Mouse (Mus musculus) central nervous system, embryonic 11.5 days (tissue): ENCODE data around the gene Olfr748. TPM values are rescaled to one million over a fixed set of nuclear protein-coding genes. Genes with fewer than 3 reads are reported as not detected.

ENCODE experiments used
- polyA plus RNA-seq: library from polyadenylated mRNA; depleted of rRNA; stranded (reverse); fragments of >200 nt; gene quantifications from 2 replicates; pipeline ENCODE4 v1.2.3, GENCODE M21; 2012; rRNA removed

Gene Olfr748
- not detected in 2 replicates for polyA plus RNA-seq

GRCm38 (mm10) chr14:50707073-50707472 is at the start of gene Olfr748:
Olfr748 (plus strand) TSS chr14:50707373.

GRCm38 (mm10) chr14:50693106-50693505 is 14.1 kb upstream of the Olfr748 start, which contains the start of gene Olfr747:
Olfr747 (minus strand) TSS chr14:50693206.

GRCm38 (mm10) chr14:50744994-50745393 is 37.8 kb downstream of the Olfr748 start, which contains the start of gene Olfr749:
Olfr749 (minus strand) TSS chr14:50745094.

Other genes starting within 250 kb of the Olfr748 start
- not detected in 2 replicates for gene Olfr741, start 234.6 kb upstream of the Olfr748 start, polyA plus RNA-seq
- not detected in 2 replicates for gene Olfr742, start 203.8 kb upstream of the Olfr748 start, polyA plus RNA-seq
- gene Olfr743, start 185.5 kb upstream of the Olfr748 start, polyA plus RNA-seq = not detected in 2 replicates
- gene Olfr744, start 92.5 kb upstream of the Olfr748 start, polyA plus RNA-seq = not detected in 2 replicates
- gene Olfr745, start 68.0 kb upstream of the Olfr748 start, polyA plus RNA-seq = not detected in 2 replicates
- gene Olfr746, start 60.3 kb upstream of the Olfr748 start, polyA plus RNA-seq = not detected in 2 replicates
- not detected in 2 replicates for gene Olfr747, start 14.2 kb upstream of the Olfr748 start, polyA plus RNA-seq
- not detected in 2 replicates for gene Olfr749, start 37.7 kb downstream of the Olfr748 start, polyA plus RNA-seq
- gene Ttc5, start 78.1 kb downstream of the Olfr748 start, polyA plus RNA-seq = 98.5 and 117 TPM in 2 replicates
- 0.17 TPM in 1 of 2 replicates, not detected in the other for gene Ccnb1ip1, start 100.4 kb downstream of the Olfr748 start, polyA plus RNA-seq
- gene Parp2, start 100.5 kb downstream of the Olfr748 start, polyA plus RNA-seq = 93.7 and 103 TPM in 2 replicates
- gene Tep1, start 163.2 kb downstream of the Olfr748 start, polyA plus RNA-seq = 8.0 and 11.4 TPM in 2 replicates
- gene Klhl33, start 190.1 kb downstream of the Olfr748 start, polyA plus RNA-seq = 0.26 and 0.34 TPM in 2 replicates
- 116 and 147 TPM in 2 replicates for gene Osgep, start 217.5 kb downstream of the Olfr748 start, polyA plus RNA-seq
- 251 and 280 TPM in 2 replicates for gene Apex1, start 217.6 kb downstream of the Olfr748 start, polyA plus RNA-seq
- 82.2 and 83.3 TPM in 2 replicates for gene Pip4p1, start 223.5 kb downstream of the Olfr748 start, polyA plus RNA-seq
- gene Pnp, start 223.7 kb downstream of the Olfr748 start, polyA plus RNA-seq = 56.1 and 57.4 TPM in 2 replicates
- 55.7 and 88.9 TPM in 2 replicates for gene Gm49342, start 237.1 kb downstream of the Olfr748 start, polyA plus RNA-seq
- 0.55 and 0.57 TPM in 2 replicates for gene Pnp2, start 248.6 kb downstream of the Olfr748 start, polyA plus RNA-seq